Mouse (Mus musculus): ENCODE measurements around the gene Clptm1l.

Gene Clptm1l

DNA sequence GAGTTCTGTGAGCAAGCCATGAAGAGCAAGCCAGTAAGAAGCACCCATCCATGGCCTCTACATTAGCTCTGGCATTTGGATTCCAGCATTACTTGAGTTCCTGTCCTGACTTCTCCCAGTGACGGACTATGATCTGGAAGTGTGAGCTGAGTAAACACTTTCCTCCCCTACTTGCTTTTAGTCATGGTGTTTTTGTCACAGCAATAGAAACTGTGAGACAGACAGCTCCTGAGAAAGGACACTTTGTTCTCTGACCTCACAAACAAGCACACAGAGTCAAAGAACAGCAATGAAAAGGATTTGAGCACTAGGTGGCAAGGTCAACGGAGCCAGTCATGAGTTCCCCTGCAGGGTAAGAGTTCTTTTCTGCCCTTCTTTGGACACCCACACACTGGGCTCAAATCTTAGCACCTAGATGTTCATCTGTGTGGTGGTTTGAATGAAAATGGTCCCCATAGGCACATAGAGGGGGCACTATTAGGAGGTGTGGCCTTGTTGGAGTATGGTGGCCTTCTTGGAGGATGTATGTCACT lies 56.4 kb downstream of the Clptm1l start:
- no peak for DNase-seq
